Mouse (Mus musculus): ENCODE measurements at regions not wholly inside any gene's neighbourhood (a gene's known extent, or its start where the extent isn't known, plus 50 kb on each side); places are given as distances from the start of the nearest gene placed in this dataset.

GRCm38 (mm10) chr1:13863712-13864111 lies 2229.4 kb downstream of the 4930444P10Rik start:
- TF ChIP-seq CTCF (IDR thresholded peaks at IDR 0.05; ENCODE audit: low read depth) (no peak), EP300 (optimal IDR thresholded peaks at IDR 0.05) (no peak)
